Mouse (Mus musculus): ENCODE measurements around the gene Fdxacb1. TPM values are rescaled to one million over a fixed set of nuclear protein-coding genes. Genes with fewer than 3 reads are reported as not detected.
A peak's percentile ranks its signal among the peaks of the same experiment; 100 is the strongest.

The Fdxacb1 gene
- total RNA-seq, 2 experiments from 2014 or later: 3.4 to 4.4 TPM

- intact Hi-C loops (cut with DNase I; ENCODE audit: low total_unique reads): no loop called here
- no peak for DNase-seq
Measured at GRCm38 (mm10) chr9:50742744-50743143, 25.3 kb upstream of the Fdxacb1 start.

- no peak for DNase-seq
- intact Hi-C loops (cut with DNase I; ENCODE audit: low total_unique reads): no loop called here
Measured at GRCm38 (mm10) chr9:50745806-50746205, 22.2 kb upstream of the Fdxacb1 start.

- no peak for DNase-seq
- intact Hi-C loops (cut with DNase I; ENCODE audit: low total_unique reads): no loop called here
Measured at GRCm38 (mm10) chr9:50746214-50746677, 21.8 kb upstream of the Fdxacb1 start, which contains the start of gene 2310030G06Rik. 2310030G06Rik (minus strand) TSS chr9:50746536.

GRCm38 (mm10) chr9:50750706-50751105, 17.3 kb upstream of the Fdxacb1 start:
- no peak for DNase-seq
- intact Hi-C loops (cut with DNase I; ENCODE audit: low total_unique reads): no loop called here

- intact Hi-C loops (cut with DNase I; ENCODE audit: low total_unique reads): no loop called here
- peak; percentile 14 for DNase-seq
Measured at GRCm38 (mm10) chr9:50751323-50751722, 16.7 kb upstream of the Fdxacb1 start, which contains the start of gene Cryab. Cryab (plus strand) TSS chr9:50751325.

- peak; percentile 64 for DNase-seq
- intact Hi-C loops (cut with DNase I; ENCODE audit: low total_unique reads): no loop called here
Measured at GRCm38 (mm10) chr9:50752054-50752602, 15.9 kb upstream of the Fdxacb1 start, which contains the start of gene Hspb2. Hspb2 (minus strand) TSS chr9:50752354.

GRCm38 (mm10) chr9:50752784-50753615, 15.0 kb upstream of the Fdxacb1 start:
- peak; percentile 96 for DNase-seq
- intact Hi-C loops (cut with DNase I; ENCODE audit: low total_unique reads): no loop called here

GRCm38 (mm10) chr9:50753947-50754346, 14.1 kb upstream of the Fdxacb1 start:
- intact Hi-C loops (cut with DNase I; ENCODE audit: low total_unique reads): no loop called here
- no peak for DNase-seq

- DNase-seq: no peak
- intact Hi-C loops (cut with DNase I; ENCODE audit: low total_unique reads): no loop called here
Measured at GRCm38 (mm10) chr9:50756711-50757110, 11.3 kb upstream of the Fdxacb1 start.

GRCm38 (mm10) chr9:50761520-50762243, 6.4 kb upstream of the Fdxacb1 start:
- no peak for DNase-seq
- intact Hi-C loops (cut with DNase I; ENCODE audit: low total_unique reads): loop anchor here (10.0 kb wide), 1 partner anchor 47 kb away; no protein-coding TSS in a partner anchor

GRCm38 (mm10) chr9:50763331-50763730, 4.7 kb upstream of the Fdxacb1 start:
- intact Hi-C loops (cut with DNase I; ENCODE audit: low total_unique reads): loop anchor here (10.0 kb wide), 1 partner anchor 49 kb away; no protein-coding TSS in a partner anchor
- DNase-seq: no peak

- intact Hi-C loops (cut with DNase I; ENCODE audit: low total_unique reads): loop anchor here (10.0 kb wide), 1 partner anchor 53 kb away; no protein-coding TSS in a partner anchor
- DNase-seq: no peak
Measured at GRCm38 (mm10) chr9:50767531-50768106, 417 bp upstream of the Fdxacb1 start.

GRCm38 (mm10) chr9:50770011-50770410, 2.0 kb downstream of the Fdxacb1 start:
- no peak for DNase-seq
- intact Hi-C loops (cut with DNase I; ENCODE audit: low total_unique reads): no loop called here

- intact Hi-C loops (cut with DNase I; ENCODE audit: low total_unique reads): no loop called here
- no peak for DNase-seq
Measured at GRCm38 (mm10) chr9:50774026-50774462, 6.0 kb downstream of the Fdxacb1 start.

- intact Hi-C loops (cut with DNase I; ENCODE audit: low total_unique reads): no loop called here
- peak; percentile 84 for DNase-seq
Measured at GRCm38 (mm10) chr9:50774991-50775612, 7.1 kb downstream of the Fdxacb1 start, which contains the start of the genes Alg9 and 1110032A03Rik. Alg9 (plus strand) TSS chr9:50775019. 1110032A03Rik (minus strand) TSS chr9:50775520.

GRCm38 (mm10) chr9:50775662-50776126, 7.7 kb downstream of the Fdxacb1 start:
- intact Hi-C loops (cut with DNase I; ENCODE audit: low total_unique reads): no loop called here
- no peak for DNase-seq

GRCm38 (mm10) chr9:50776162-50776760, 8.2 kb downstream of the Fdxacb1 start:
- no peak for DNase-seq
- intact Hi-C loops (cut with DNase I; ENCODE audit: low total_unique reads): no loop called here

GRCm38 (mm10) chr9:50782155-50782554, 14.1 kb downstream of the Fdxacb1 start:
- intact Hi-C loops (cut with DNase I; ENCODE audit: low total_unique reads): no loop called here
- no peak for DNase-seq

Measured in gastrocnemius, postnatal 14 days (tissue).